Mouse (Mus musculus): ENCODE measurements around the gene S100a1. TPM values are rescaled to one million over a fixed set of nuclear protein-coding genes. Genes with fewer than 3 reads are reported as not detected.

The S100a1 gene
- total and polyA plus RNA-seq, 3 experiments: 871 to 1,426 (median 1,070) TPM

DNA sequence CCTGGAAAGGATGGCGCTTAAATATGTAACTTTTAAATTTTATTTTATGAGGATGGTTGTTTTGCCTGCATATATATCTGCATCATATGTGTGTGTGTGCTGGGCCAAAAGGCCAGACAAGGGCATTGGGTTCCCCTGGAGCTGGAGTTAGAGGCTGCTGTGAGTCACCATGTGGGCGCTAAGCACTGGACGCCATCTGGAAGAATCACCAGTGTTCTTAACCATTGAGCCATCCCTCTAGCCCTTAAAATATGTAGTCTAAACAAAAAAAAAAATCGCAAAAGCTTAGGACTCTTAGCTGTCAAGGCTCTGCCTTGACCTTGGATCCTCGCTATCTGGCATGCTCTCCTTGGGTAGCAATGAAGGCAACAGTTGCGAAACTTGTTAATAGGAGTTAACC, 25.6 kb downstream of the S100a1 start:
- H3K4me1 ChIP-seq (ENCODE audit: control insufficient read depth, insufficient read depth, low read length): peaks cover 1% of the 10 kb centered on the region
- no peaks in the 10 kb centered on the region for H3K79me2 ChIP-seq (replicated peaks; ENCODE audit: control insufficient read depth, insufficient read depth, low read length)
- DNase-seq: no peak
- no peaks in the 10 kb centered on the region for H3K27me3 ChIP-seq (ENCODE audit: control insufficient read depth, insufficient read depth, low read length)
- no peak overlapping the region for H3K27ac ChIP-seq
- no peak overlapping the region for H3K4me3 ChIP-seq
- intact Hi-C loops (cut with DNase I): no loop called here
- H3K36me3 ChIP-seq (ENCODE audit: control insufficient read depth, insufficient read depth, low read length): peaks cover 4% of the 10 kb centered on the region
- WGBS: 84% methylated on average over 6 of the region's 6 CpGs
- TF ChIP-seq CTCF (IDR thresholded peaks at IDR 0.05): no peak
- TF ChIP-seq EP300 (IDR thresholded peaks at IDR 0.05; ENCODE audit: insufficient read depth, low read depth, low read length): no peak
- TF ChIP-seq POLR2A (IDR thresholded peaks at IDR 0.05; ENCODE audit: insufficient read depth, low read depth, low read length): no peak
- no peak overlapping the region for H3K9ac ChIP-seq (ENCODE audit: low read depth, low read length)

DNA sequence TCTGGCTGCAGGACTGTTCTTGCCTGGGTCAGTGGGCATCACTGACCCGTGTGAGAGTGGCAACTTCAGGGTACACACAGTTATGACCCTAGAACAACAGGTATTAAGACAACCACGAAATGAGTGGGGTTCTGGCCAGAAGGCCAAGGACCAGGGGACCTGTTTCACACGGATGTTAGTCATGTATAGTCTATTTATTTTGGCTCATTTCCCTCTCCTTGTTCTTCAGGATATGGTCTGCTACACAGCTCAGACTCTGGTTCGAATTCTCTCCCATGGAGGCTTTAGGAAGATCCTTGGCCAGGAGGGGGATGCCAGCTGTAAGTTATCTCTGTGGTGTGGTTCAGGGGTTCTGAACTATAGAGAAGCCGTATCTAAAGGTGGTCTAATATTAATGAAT, 27.2 kb downstream of the S100a1 start:
- no peak for TF ChIP-seq EP300 (IDR thresholded peaks at IDR 0.05; ENCODE audit: insufficient read depth, low read depth, low read length)
- no peak for TF ChIP-seq POLR2A (IDR thresholded peaks at IDR 0.05; ENCODE audit: insufficient read depth, low read depth, low read length)
- TF ChIP-seq CTCF (IDR thresholded peaks at IDR 0.05): no peak
- no peaks in the 10 kb centered on the region for H3K27me3 ChIP-seq (ENCODE audit: control insufficient read depth, insufficient read depth, low read length)
- H3K4me3 ChIP-seq: no peak overlapping the region
- H3K4me1 ChIP-seq (ENCODE audit: control insufficient read depth, insufficient read depth, low read length): peaks cover 1% of the 10 kb centered on the region
- H3K9ac ChIP-seq (ENCODE audit: low read depth, low read length): no peak overlapping the region
- H3K79me2 ChIP-seq (replicated peaks; ENCODE audit: control insufficient read depth, insufficient read depth, low read length): no peaks in the 10 kb centered on the region
- H3K27ac ChIP-seq: no peak overlapping the region
- WGBS: 47% methylated on average over 5 of the region's 5 CpGs
- peaks cover 4% of the 10 kb centered on the region for H3K36me3 ChIP-seq (ENCODE audit: control insufficient read depth, insufficient read depth, low read length)
- DNase-seq: no peak
- intact Hi-C loops (cut with DNase I): no loop called here

GRCm38 (mm10) chr3:90475831-90476611, 38.2 kb downstream of the S100a1 start, which contains the start of gene Ilf2:
Gene Ilf2 (plus strand): TSS chr3:90476126.
- H3K36me3 ChIP-seq (ENCODE audit: control insufficient read depth, insufficient read depth, low read length): peaks cover 11% of the 10 kb centered on the region
- WGBS: under 1% methylated on average over 45 of the region's 45 CpGs
- H3K4me3 ChIP-seq: peak within 1 kb of the TSS; percentile 63
- H3K27ac ChIP-seq: peak within 1 kb of the TSS; percentile 70
- H3K27me3 ChIP-seq (ENCODE audit: control insufficient read depth, insufficient read depth, low read length): no peaks in the 10 kb centered on the region
- peaks cover 3% of the 10 kb centered on the region for H3K4me1 ChIP-seq (ENCODE audit: control insufficient read depth, insufficient read depth, low read length)
- H3K79me2 ChIP-seq (replicated peaks; ENCODE audit: control insufficient read depth, insufficient read depth, low read length): 0 out of 2 replicates have a peak, but pooled peaks cover 1% of the 10 kb centered on the region
- intact Hi-C loops (cut with DNase I): loop anchor here (2.0 kb wide), 1 partner anchor 33 kb away; the partner anchor contains the start of gene Chtop
- TF ChIP-seq POLR2A (IDR thresholded peaks at IDR 0.05; ENCODE audit: insufficient read depth, low read depth, low read length) (peak; percentile 90), CTCF (IDR thresholded peaks at IDR 0.05) (peak; percentile 56), EP300 (IDR thresholded peaks at IDR 0.05; ENCODE audit: insufficient read depth, low read depth, low read length) (peak; percentile 96)
- DNase-seq: peak; percentile 92 to 97
- H3K9ac ChIP-seq (ENCODE audit: low read depth, low read length): peak within 1 kb of the TSS; percentile 91

DNA sequence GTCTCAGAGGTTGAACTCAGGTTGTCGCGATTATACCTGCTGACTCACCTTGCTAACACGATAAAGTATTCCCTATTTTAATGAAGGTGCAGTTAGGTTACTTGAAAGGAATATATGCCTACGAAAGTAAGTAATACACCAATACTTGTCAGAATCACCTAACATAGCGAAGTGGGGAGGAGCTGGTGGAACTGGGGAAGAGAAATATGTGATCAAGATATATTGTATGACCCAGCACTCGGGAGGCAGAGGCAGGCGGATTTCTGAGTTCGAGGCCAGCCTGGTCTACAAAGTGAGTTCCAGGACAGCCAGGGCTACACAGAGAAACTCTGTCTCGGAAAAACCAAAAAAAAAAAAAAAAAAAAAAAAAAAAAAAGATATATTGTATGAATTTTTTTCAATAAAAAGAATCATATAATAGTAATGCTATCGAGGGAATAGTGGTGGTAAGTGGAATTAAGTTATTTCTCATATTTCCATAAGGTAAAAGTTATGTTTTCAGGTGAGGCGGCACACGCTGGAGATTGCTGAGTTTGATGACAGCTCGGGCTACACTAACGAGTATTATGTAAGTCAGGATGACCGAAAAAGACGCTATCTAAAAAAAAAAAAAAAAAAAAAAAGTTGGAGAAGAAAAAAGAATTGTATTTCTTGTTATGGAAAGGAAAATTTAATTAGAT, 38.9 kb downstream of the S100a1 start:
- 31% methylated on average over 16 of the region's 16 CpGs for WGBS
- DNase-seq: no peak
- TF ChIP-seq POLR2A (IDR thresholded peaks at IDR 0.05; ENCODE audit: insufficient read depth, low read depth, low read length): no peak
- TF ChIP-seq CTCF (IDR thresholded peaks at IDR 0.05): no peak
- TF ChIP-seq EP300 (IDR thresholded peaks at IDR 0.05; ENCODE audit: insufficient read depth, low read depth, low read length): no peak
- peaks cover 8% of the 10 kb centered on the region for H3K36me3 ChIP-seq (ENCODE audit: control insufficient read depth, insufficient read depth, low read length)
- peak overlapping the region; percentile 35 for H3K4me3 ChIP-seq
- 0 out of 2 replicates have a peak, but pooled peaks cover 1% of the 10 kb centered on the region for H3K79me2 ChIP-seq (replicated peaks; ENCODE audit: control insufficient read depth, insufficient read depth, low read length)
- H3K27me3 ChIP-seq (ENCODE audit: control insufficient read depth, insufficient read depth, low read length): no peaks in the 10 kb centered on the region
- intact Hi-C loops (cut with DNase I): no loop called here
- H3K27ac ChIP-seq: no peak overlapping the region
- H3K9ac ChIP-seq (ENCODE audit: low read depth, low read length): no peak overlapping the region
- peaks cover 3% of the 10 kb centered on the region for H3K4me1 ChIP-seq (ENCODE audit: control insufficient read depth, insufficient read depth, low read length)

GRCm38 (mm10) chr3:90472213-90472612, 42.0 kb downstream of the S100a1 start:
- Histone ChIP-seq H3K36me3 (ENCODE audit: control insufficient read depth, insufficient read depth, low read length) (peaks cover 4% of the 10 kb centered on the region), H3K27ac (no peak overlapping the region), H3K27me3 (ENCODE audit: control insufficient read depth, insufficient read depth, low read length) (no peaks in the 10 kb centered on the region), H3K4me3 (no peak overlapping the region), H3K4me1 (ENCODE audit: control insufficient read depth, insufficient read depth, low read length) (peaks cover 3% of the 10 kb centered on the region), H3K9ac (ENCODE audit: low read depth, low read length) (no peak overlapping the region), H3K79me2 (replicated peaks; ENCODE audit: control insufficient read depth, insufficient read depth, low read length) (0 out of 2 replicates have a peak, but pooled peaks cover 1% of the 10 kb centered on the region)
- WGBS: 12% methylated on average over 3 of the region's 3 CpGs
- TF ChIP-seq POLR2A (IDR thresholded peaks at IDR 0.05; ENCODE audit: insufficient read depth, low read depth, low read length) (no peak), CTCF (IDR thresholded peaks at IDR 0.05) (peak; percentile 81), EP300 (IDR thresholded peaks at IDR 0.05; ENCODE audit: insufficient read depth, low read depth, low read length) (no peak)
- DNase-seq: peak in 1 of 2 experiments; percentile 50
- intact Hi-C loops (cut with DNase I): no loop called here
